Mouse (Mus musculus) left cerebral cortex, adult 11 months (tissue): ENCODE data around the gene Gm38431.

Experiments
- DNase-seq: peaks from one replicate; pipeline ENCODE4 v3.0.0; 2022; ENCODE audit warnings: low spot score

The Gm38431 gene

GRCm38 (mm10) chr9:21041308-21041707 is 50.5 kb downstream of the Gm38431 start:
- DNase-seq = peak; percentile 78

DNA sequence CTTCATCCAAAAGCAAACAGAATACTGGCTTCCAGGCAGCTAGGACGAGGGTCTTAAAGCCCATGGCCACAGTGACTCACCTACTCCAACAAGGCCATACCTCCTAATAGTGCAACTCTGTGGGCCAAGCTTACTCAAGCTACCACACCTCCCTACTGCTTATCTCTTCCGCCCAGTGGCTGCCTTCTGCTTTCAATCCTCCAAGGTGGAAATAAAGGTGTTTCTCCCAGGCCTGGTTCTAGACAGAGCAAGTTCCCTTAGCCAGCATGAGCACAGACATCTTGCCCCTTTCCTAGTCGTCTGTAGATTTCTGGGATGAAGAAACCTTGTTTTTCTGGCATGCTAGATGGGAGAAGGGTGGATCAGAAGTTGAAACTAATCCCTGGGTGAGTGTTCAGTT is 52.0 kb downstream of the Gm38431 start:
- no peak for DNase-seq

- no peak for DNase-seq
Observed at GRCm38 (mm10) chr9:21037481-21037891, 54.3 kb downstream of the Gm38431 start.

- no peak for DNase-seq
Observed at GRCm38 (mm10) chr9:21036666-21037065, 55.1 kb downstream of the Gm38431 start.

DNA sequence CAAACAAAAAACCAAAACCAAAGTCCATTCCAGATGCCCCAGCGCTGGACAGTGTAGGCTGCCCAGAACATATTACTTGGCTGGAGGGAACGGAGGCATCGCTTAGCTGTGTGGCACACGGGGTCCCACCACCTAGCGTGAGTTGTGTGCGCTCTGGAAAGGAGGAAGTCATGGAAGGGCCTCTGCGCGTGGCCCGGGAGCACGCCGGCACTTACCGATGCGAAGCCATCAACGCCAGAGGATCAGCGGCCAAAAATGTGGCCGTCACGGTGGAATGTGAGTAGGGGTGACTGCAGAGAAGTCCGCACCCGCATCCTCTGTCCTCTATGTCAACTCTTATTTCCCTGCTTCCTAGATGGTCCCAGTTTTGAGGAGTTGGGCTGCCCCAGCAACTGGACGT is 55.6 kb downstream of the Gm38431 start:
- no peak for DNase-seq

GRCm38 (mm10) chr9:21035586-21035985 is 56.2 kb downstream of the Gm38431 start:
- DNase-seq = no peak

- DNase-seq = no peak
Observed at GRCm38 (mm10) chr9:21034481-21035085, 57.2 kb downstream of the Gm38431 start.

- no peak for DNase-seq
Observed at GRCm38 (mm10) chr9:21033136-21033535, 58.7 kb downstream of the Gm38431 start.

DNA sequence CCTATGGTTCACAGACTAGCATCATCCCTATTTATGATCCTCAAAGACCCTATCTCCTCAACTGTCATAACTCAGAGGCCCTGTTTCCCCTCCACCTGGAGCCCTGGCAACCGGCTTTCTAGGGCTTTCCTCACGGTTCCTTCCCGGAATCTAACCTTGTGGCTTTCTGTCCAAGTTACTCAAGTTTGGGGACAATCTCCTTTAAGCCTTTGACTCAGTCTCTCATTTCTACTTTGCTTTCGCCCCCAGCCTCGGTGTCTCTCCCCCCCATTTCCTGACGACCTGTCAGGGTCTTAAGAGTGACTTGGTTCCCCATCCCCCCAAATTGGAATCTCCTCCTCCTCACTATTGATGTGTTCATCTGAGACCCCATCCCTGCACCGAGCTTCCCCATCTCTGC is 59.3 kb downstream of the Gm38431 start:
- DNase-seq = no peak

GRCm38 (mm10) chr9:21031896-21032351 is 59.9 kb downstream of the Gm38431 start, which contains the start of gene Icam5:
Icam5 (plus strand) TSS chr9:21032073.
- peak; percentile 82 for DNase-seq

DNA sequence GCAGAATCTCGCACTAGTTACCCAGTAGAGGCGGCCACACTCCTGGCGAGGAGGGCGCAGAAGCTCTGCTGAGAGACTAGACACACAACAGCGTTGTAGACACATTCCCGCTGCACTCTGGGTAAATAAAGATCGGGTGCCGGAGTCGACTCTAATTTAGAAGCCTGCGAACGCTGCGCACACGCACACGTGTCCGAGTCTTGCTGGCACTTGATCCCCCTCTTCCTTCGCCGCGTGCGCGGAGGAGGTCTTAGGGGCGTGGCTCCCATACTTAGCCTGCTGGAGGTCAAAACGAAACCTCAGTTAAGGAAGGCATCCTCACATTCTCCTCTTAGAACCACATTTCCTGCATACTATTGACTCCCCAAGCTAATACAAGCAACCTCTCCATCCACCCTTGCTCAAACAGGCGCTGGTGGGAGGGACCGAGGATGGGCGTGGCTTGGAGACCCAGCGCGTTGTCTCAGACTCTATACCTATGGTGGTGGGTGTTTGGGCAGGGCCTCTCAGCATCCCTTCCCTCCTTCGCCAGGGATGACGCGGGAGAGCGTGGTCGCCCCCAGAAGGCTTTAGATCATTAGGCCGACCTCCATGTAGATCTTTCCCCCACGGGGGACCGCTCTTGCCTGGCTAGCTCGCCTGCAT is 60.4 kb downstream of the Gm38431 start:
- DNase-seq = peak; percentile 83

GRCm38 (mm10) chr9:21030781-21031250 is 61.0 kb downstream of the Gm38431 start:
- peak; percentile 84 for DNase-seq

DNA sequence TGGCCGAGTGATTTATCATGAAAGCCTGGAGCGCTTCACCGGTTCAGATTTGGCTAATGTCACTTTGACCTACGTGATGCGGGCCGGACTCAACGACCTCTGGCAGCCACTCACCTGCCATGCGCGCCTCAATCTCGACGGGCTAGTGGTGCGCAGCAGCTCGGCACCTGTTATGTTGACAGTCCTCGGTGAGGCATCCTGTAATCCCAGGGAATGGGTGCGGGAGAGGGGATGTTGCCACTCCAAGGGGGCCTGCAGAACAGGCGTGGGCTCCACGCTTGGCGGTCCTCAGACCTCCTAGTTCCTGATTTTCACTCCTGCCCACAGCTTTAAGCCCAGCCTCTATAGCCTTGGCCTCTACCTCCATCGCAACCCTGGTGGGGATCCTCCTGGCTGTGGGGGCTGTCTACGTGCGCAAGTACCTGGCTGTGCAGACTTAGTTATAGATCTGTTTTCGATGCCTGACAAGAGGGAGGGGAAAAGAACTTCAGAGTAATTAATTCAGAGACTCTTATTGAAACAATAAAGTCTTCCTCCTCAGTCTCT is 61.7 kb downstream of the Gm38431 start:
- DNase-seq = no peak

GRCm38 (mm10) chr9:21029291-21030054 is 62.3 kb downstream of the Gm38431 start, which contains the start of gene Icam4:
Icam4 (plus strand) TSS chr9:21029373.
- no peak for DNase-seq

DNA sequence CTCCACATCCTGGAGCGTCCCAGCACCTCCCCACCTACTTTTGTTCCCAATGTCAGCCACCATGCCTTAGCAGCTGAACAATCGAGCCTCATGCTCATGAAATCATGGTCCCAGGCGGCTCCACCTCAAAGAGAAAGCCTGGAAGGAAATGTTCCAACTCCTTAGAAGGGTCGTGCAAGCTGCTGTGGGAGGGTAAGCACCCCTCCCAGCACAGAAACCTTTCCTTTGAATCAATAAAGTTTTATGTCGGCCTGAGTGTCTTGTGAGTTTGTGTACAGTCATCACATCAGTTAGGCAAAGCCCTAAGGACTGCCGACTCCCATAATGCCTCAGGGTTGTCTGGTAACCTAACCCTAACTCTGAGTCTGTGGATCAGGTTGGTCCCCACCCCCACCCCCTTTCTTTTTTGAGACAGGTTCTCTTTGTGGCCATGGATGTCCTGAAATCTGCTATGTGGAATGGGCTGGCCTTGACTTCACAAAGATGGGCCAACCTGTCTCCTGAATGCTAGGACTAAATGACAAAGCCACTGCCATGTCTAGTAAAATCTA is 63.2 kb downstream of the Gm38431 start:
- no peak for DNase-seq

GRCm38 (mm10) chr9:21027774-21028290 is 64.0 kb downstream of the Gm38431 start:
- DNase-seq = no peak

GRCm38 (mm10) chr9:21026849-21027248 is 64.9 kb downstream of the Gm38431 start:
- no peak for DNase-seq

DNA sequence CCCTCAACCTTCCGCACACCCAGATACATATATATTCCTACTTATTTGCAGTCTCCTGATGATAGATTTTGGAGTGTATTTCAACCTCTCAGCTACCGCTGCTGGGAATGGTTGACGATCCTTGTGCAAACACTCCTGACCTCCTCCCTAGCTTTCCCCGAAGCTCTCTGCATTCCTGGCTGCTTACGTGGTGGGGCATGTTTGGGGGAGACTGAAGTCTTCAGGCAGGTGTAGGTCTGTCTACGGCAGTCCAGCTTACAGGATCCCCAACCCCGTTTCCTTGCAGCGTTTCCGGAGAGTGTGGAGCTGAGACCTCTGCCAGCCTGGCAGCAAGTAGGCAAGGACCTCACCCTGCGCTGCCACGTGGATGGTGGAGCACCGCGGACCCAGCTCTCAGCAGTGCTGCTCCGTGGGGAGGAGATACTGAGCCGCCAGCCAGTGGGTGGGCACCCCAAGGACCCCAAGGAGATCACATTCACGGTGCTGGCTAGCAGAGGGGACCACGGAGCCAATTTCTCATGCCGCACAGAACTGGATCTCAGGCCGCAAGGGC is 66.5 kb downstream of the Gm38431 start:
- DNase-seq = no peak

- DNase-seq = no peak
Observed at GRCm38 (mm10) chr9:21022726-21023125, 69.1 kb downstream of the Gm38431 start.

DNA sequence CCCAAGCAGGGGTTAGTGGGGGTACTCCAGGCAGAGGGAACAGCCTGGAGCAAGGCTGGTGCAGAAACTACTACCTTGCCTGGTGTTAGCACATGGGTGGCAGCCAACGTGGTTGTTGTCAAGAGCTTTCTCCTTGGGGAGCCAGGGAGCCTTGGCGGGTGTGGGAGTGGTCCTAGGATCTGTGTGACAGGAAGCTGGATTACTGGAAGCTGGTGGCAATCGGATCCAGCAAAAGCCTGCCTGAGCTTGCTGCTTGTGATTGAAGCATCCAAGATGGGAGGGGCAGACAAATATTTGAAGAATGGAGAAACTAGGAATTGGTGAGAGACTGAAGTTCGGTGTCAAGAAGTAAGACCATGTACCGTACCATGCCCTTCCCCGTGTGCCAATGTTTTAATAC is 69.5 kb downstream of the Gm38431 start:
- DNase-seq = no peak

- no peak for DNase-seq
Observed at GRCm38 (mm10) chr9:21021363-21021762, 70.4 kb downstream of the Gm38431 start.

DNA sequence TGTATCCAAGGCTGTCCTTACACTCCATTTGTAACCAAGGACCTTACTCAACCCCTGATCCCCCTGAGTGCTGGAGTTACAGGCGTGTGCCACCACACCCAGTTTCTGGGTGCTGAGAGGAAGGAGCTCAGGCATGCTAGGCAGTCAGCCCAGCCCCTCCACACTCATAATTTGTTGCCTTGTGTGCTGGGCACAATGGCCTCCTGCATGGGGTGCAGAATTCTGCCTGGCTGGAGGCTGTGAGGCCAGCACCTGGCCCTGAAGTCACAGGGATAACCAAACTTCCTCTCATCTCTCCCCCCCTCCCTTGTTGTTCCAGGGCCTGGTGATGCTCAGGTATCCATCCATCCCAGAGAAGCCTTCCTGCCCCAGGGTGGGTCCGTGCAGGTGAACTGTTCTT is 73.2 kb downstream of the Gm38431 start:
- no peak for DNase-seq
